Mouse (Mus musculus) CH12.LX (cell line): ENCODE data around the gene Irx4. TPM values are rescaled to one million over a fixed set of nuclear protein-coding genes. Genes with fewer than 3 reads are reported as not detected.
A peak's percentile ranks its signal among the peaks of the same experiment; 100 is the strongest.

ENCODE experiments used
- DNase-seq: peaks from one replicate; pipeline ENCODE4 v3.0.0-alpha.2; 2013; ENCODE audit errors: extremely low read depth
- H3K27ac ChIP-seq: 2 replicates; pipeline ENCODE4 v1.5.1; 2012; ENCODE audit warnings: low read depth, mild to moderate bottlenecking, control low read depth, moderate library complexity; ENCODE audit not compliant: insufficient read depth
- H3K27me3 ChIP-seq: replicated peaks from 2 replicates; pipeline ENCODE3; 2012; ENCODE audit warnings: inconsistent platforms
- H3K36me3 ChIP-seq, 2 experiments: replicated peaks in 1 of 2; 2 replicates each; pipeline versions ENCODE3 to v1.6.1; 2012; ENCODE audit warnings: inconsistent platforms in 1 of 2, low read length in 1 of 2, mild to moderate bottlenecking in 1 of 2, mixed read lengths in 1 of 2, moderate library complexity in 1 of 2; ENCODE audit not compliant: control insufficient read depth in 1 of 2, insufficient read depth in 1 of 2
- H3K4me1 ChIP-seq, 2 experiments: 2 replicates each; pipeline ENCODE4 v1.6.1; 2012; ENCODE audit warnings: inconsistent platforms in 1 of 2, moderate library complexity in 1 of 2; ENCODE audit not compliant: insufficient read depth in 2 of 2, control insufficient read depth in 1 of 2
- H3K4me2 ChIP-seq: 2 replicates; pipeline ENCODE4 v1.6.1; 2012; ENCODE audit warnings: low read depth, mild to moderate bottlenecking, control low read depth; ENCODE audit not compliant: poor library complexity, insufficient read depth, severe bottlenecking
- H3K4me3 ChIP-seq, 3 experiments: fragments of 150-350 bp in 1 of 3; sonication (generic) in 1 of 3; replicated peaks in 1 of 3; 2 replicates each; pipeline versions ENCODE3 to v1.5.1; 2011 to 2012; ENCODE audit warnings: low read depth in 2 of 3, low read length in 2 of 3, mild to moderate bottlenecking in 2 of 3, moderate library complexity in 2 of 3, control low read depth in 1 of 3, improper control_type of control experiment in 1 of 3, inconsistent platforms in 1 of 3, mixed read lengths in 1 of 3; ENCODE audit not compliant: poor library complexity in 1 of 3
- H3K79me2 ChIP-seq: replicated peaks from 2 replicates; pipeline ENCODE4 v1.6.1; 2012; ENCODE audit warnings: mild to moderate bottlenecking, moderate library complexity; ENCODE audit not compliant: control insufficient read depth, poor library complexity, insufficient read depth, severe bottlenecking; ENCODE audit errors: extremely low read depth
- H3K9ac ChIP-seq: 2 replicates; pipeline ENCODE4 v1.6.1; 2012; ENCODE audit warnings: low read depth, mild to moderate bottlenecking, control low read depth, moderate library complexity; ENCODE audit not compliant: insufficient read depth
- H3K9me3 ChIP-seq: replicated peaks from 2 replicates; pipeline ENCODE3; 2012; ENCODE audit warnings: low read length, inconsistent platforms, mixed read lengths
- CTCF ChIP-seq, 2 experiments: IDR thresholded peaks in 1 of 2; conservative IDR thresholded peaks in 1 of 2; 2 replicates each; pipeline ENCODE4 v1.5.1; 2011 to 2012; ENCODE audit warnings: low read depth in 2 of 2, low read length in 2 of 2, improper control_type of control experiment in 1 of 2, inconsistent platforms in 1 of 2, mild to moderate bottlenecking in 1 of 2, moderate library complexity in 1 of 2
- EP300 ChIP-seq: IDR thresholded peaks from 2 replicates; pipeline ENCODE4 v1.6.1; 2011; ENCODE audit warnings: low read length, improper control_type of control experiment
- GABPA ChIP-seq: IDR thresholded peaks from 2 replicates; pipeline ENCODE4 v1.6.1; 2012; ENCODE audit warnings: low read depth, low read length, improper control_type of control experiment, inconsistent platforms; ENCODE audit not compliant: insufficient replicate concordance
- HCFC1 ChIP-seq: IDR thresholded peaks from 2 replicates; pipeline ENCODE4 v1.6.1; 2012; ENCODE audit warnings: low read depth, mild to moderate bottlenecking, inconsistent platforms, low read length, improper control_type of control experiment
- JUN ChIP-seq: IDR thresholded peaks from 2 replicates; pipeline ENCODE4 v1.6.1; 2011; ENCODE audit warnings: low read depth, mild to moderate bottlenecking, low read length, improper control_type of control experiment, moderate library complexity; ENCODE audit not compliant: insufficient read depth
- MAFK ChIP-seq: IDR thresholded peaks from 2 replicates; pipeline ENCODE4 v1.6.1; 2011; ENCODE audit warnings: low read length, improper control_type of control experiment; ENCODE audit not compliant: insufficient replicate concordance
- MYC ChIP-seq: IDR thresholded peaks from 2 replicates; pipeline ENCODE4 v1.6.1; 2011; ENCODE audit warnings: low read depth, mild to moderate bottlenecking, improper control_type of control experiment, low read length
- POLR2AphosphoS2 ChIP-seq: IDR thresholded peaks from 2 replicates; pipeline ENCODE4 v1.6.1; 2011; ENCODE audit warnings: low read depth, low read length, improper control_type of control experiment
- RAD21 ChIP-seq: IDR thresholded peaks from 2 replicates; pipeline ENCODE4 v1.6.1; 2011; ENCODE audit warnings: low read depth, mild to moderate bottlenecking, low read length, improper control_type of control experiment, moderate library complexity
- RCOR1 ChIP-seq: conservative IDR thresholded peaks from 2 replicates; pipeline ENCODE4 v1.6.1; 2012; ENCODE audit warnings: low read depth, mild to moderate bottlenecking, inconsistent platforms, low read length, improper control_type of control experiment
- SIN3A ChIP-seq: IDR thresholded peaks from 2 replicates; pipeline ENCODE4 v1.6.1; 2012; ENCODE audit warnings: low read length, improper control_type of control experiment, inconsistent platforms
- SMC3 ChIP-seq: IDR thresholded peaks from 2 replicates; pipeline ENCODE4 v1.6.1; 2011; ENCODE audit warnings: low read depth, low read length, improper control_type of control experiment
- TBP ChIP-seq: conservative IDR thresholded peaks from 2 replicates; pipeline ENCODE4 v1.6.1; 2011; ENCODE audit warnings: low read depth, low read length, improper control_type of control experiment
- USF1 ChIP-seq: IDR thresholded peaks from 2 replicates; pipeline ENCODE4 v1.6.1; 2014; ENCODE audit warnings: low read depth, mild to moderate bottlenecking, inconsistent platforms, low read length, improper control_type of control experiment
- USF2 ChIP-seq: conservative IDR thresholded peaks from 2 replicates; pipeline ENCODE4 v1.6.1; 2011; ENCODE audit warnings: low read depth, low read length, improper control_type of control experiment
- ZMIZ1 ChIP-seq: IDR thresholded peaks from 2 replicates; pipeline ENCODE4 v1.6.1; 2012; ENCODE audit warnings: low read depth, mild to moderate bottlenecking, inconsistent platforms, low read length, improper control_type of control experiment
- ZNF384 ChIP-seq: IDR thresholded peaks from 2 replicates; pipeline ENCODE4 v1.6.1; 2012; ENCODE audit warnings: low read depth, low read length, improper control_type of control experiment, inconsistent platforms
- dilution Hi-C: fragments of 300-500 bp; cut with MboI; formaldehyde crosslinking; loops from 2 replicates; pipeline ENCODE4 v1.14.3; 2020; ENCODE audit warnings: low sequenced_read_pairs; ENCODE audit not compliant: extremely low pct_unique_long_range_greater_than_20kb, extremely low pct_ligation_motif_present
- in situ Hi-C: fragments of 300-500 bp; cut with MboI; formaldehyde crosslinking; loops from 3 replicates; pipeline ENCODE4 v1.14.3; 2019; ENCODE audit warnings: low sequenced_read_pairs, low pct_ligation_motif_present, low pct_unique_long_range_greater_than_20kb, mixed read lengths
- polyA plus RNA-seq: library from polyadenylated mRNA; unstranded; fragments of >175 nt; gene quantifications from 2 replicates; pipeline ENCODE4 v1.2.1, GENCODE M21; 2012; ENCODE audit warnings: low read depth; ENCODE audit not compliant: insufficient read length
- total RNA-seq, 2 experiments: library from RNA; depleted of rRNA; stranded (reverse); fragments of 300-350 nt in 1 of 2; fragments of >200 nt in 1 of 2; gene quantifications; 2 replicates each; pipeline ENCODE4 v1.2.3; 2012 to 2014

Gene Irx4
- total and polyA plus RNA-seq, 3 experiments = not detected

GRCm38 (mm10) chr13:73252022-73252421 lies 8.3 kb upstream of the Irx4 start:
- no peak overlapping the region for H3K4me3 ChIP-seq
- no peak overlapping the region for H3K27ac ChIP-seq
- DNase-seq = peak; percentile 35
- no peaks in the 10 kb centered on the region for H3K36me3 ChIP-seq
- no peaks in the 10 kb centered on the region for H3K9me3 ChIP-seq
- TF ChIP-seq ZNF384 (no peak), MAFK (no peak), RCOR1 (no peak), CTCF (conservative IDR thresholded peaks at IDR 0.05 in 1 of 2, IDR thresholded peaks at IDR 0.05 in 1 of 2; ENCODE audit: low read depth in 2 of 2, low read length in 2 of 2) (peak; percentile 22 to 87; a peak in 2 of 4 replicates), SMC3 (peak; percentile 23; the same call in 1 of the 2 replicates), RAD21 (peak; percentile 16), JUN (no peak)
- dilution Hi-C loops = no loop called here
- no peak overlapping the region for H3K9ac ChIP-seq
- in situ Hi-C loops = loop anchor here (5.0 kb wide), 1 partner anchor 55 kb away; no protein-coding TSS in a partner anchor
- H3K4me2 ChIP-seq = no peak overlapping the region
- peaks cover 27% of the 10 kb centered on the region for H3K27me3 ChIP-seq
- peaks cover 0 to 16% of the 10 kb centered on the region in 2 experiments; a peak in 3 of 4 replicates for H3K4me1 ChIP-seq
- no peaks in the 10 kb centered on the region for H3K79me2 ChIP-seq

GRCm38 (mm10) chr13:73258415-73258814 lies 1.9 kb upstream of the Irx4 start:
- dilution Hi-C loops (no loop called here), in situ Hi-C loops (no loop called here)
- H3K36me3 ChIP-seq = no peaks in the 10 kb centered on the region
- no peak overlapping the region for H3K4me2 ChIP-seq
- no peak overlapping the region for H3K4me3 ChIP-seq
- TF ChIP-seq JUN = no peak
- TF ChIP-seq POLR2AphosphoS2 = no peak
- TF ChIP-seq ZMIZ1 = no peak
- no peak for TF ChIP-seq GABPA
- TF ChIP-seq EP300 = no peak
- TF ChIP-seq SIN3A = no peak
- TF ChIP-seq TBP = no peak
- TF ChIP-seq USF1 = no peak
- no peak for TF ChIP-seq USF2
- no peak for TF ChIP-seq MYC
- no peak for TF ChIP-seq HCFC1
- no peaks in the 10 kb centered on the region for H3K79me2 ChIP-seq
- no peak for DNase-seq
- H3K9ac ChIP-seq = no peak overlapping the region
- peaks cover 5 to 26% of the 10 kb centered on the region in 2 experiments for H3K4me1 ChIP-seq
- peaks cover 2% of the 10 kb centered on the region for H3K27me3 ChIP-seq
- H3K27ac ChIP-seq = no peak overlapping the region
- peaks cover 4% of the 10 kb centered on the region for H3K9me3 ChIP-seq
